Mouse (Mus musculus) spleen, adult 10 weeks (tissue): Measurements from ENCODE around the gene Dgcr6. TPM values are rescaled to one million over a fixed set of nuclear protein-coding genes. Genes with fewer than 3 reads are reported as not detected.

Source experiments
- polyA plus RNA-seq: library from polyadenylated mRNA; stranded (reverse); fragments of 350-450 nt; fragmentation: Illumina TruSeq; extraction: RNeasy Lipid Tissue Mini Kit (QIAGEN cat#74804); gene quantifications from one replicate; pipeline ENCODE4 v1.2.3, GENCODE M21; 2015; ENCODE audit warnings: low replicate concordance; ENCODE audit not compliant: insufficient read depth

Gene Dgcr6
- 9.5 TPM for polyA plus RNA-seq

GRCm38 (mm10) chr16:18052731-18053202, at the start of gene Dgcr6:
Dgcr6 (plus strand) TSS chr16:18052860.

Other genes with a start within 250 kb of the Dgcr6 start
- not detected for gene B830017H08Rik, start 219.7 kb upstream of the Dgcr6 start, polyA plus RNA-seq
- 6.8 TPM for gene Car15, start 214.5 kb upstream of the Dgcr6 start, polyA plus RNA-seq
- 1.1 TPM for gene Gm20518, start 161.2 kb upstream of the Dgcr6 start, polyA plus RNA-seq
- not detected for gene Tssk1, start 158.6 kb upstream of the Dgcr6 start, polyA plus RNA-seq
- 28.6 TPM for gene Dgcr2, start 154.3 kb upstream of the Dgcr6 start, polyA plus RNA-seq
- not detected for gene Tssk2, start 154.2 kb upstream of the Dgcr6 start, polyA plus RNA-seq
- gene Ess2, start 141.5 kb upstream of the Dgcr6 start, polyA plus RNA-seq, result 26.0 TPM
- not detected for gene Gsc2, start 137.8 kb upstream of the Dgcr6 start, polyA plus RNA-seq
- 34.9 TPM for gene Slc25a1, start 124.6 kb upstream of the Dgcr6 start, polyA plus RNA-seq
- not detected for gene Vpreb2, start 72.4 kb upstream of the Dgcr6 start, polyA plus RNA-seq
- 4.4 TPM for gene Prodh, start 37.3 kb downstream of the Dgcr6 start, polyA plus RNA-seq
- gene Rtn4r, start 74.8 kb downstream of the Dgcr6 start, polyA plus RNA-seq, result 0.51 TPM
- not detected for gene Ccdc188, start 165.0 kb downstream of the Dgcr6 start, polyA plus RNA-seq
- gene Zdhhc8, start 182.3 kb downstream of the Dgcr6 start, polyA plus RNA-seq, result 3.0 TPM
- gene Trmt2a, start 195.8 kb downstream of the Dgcr6 start, polyA plus RNA-seq, result 144 TPM
- gene Ranbp1, start 195.9 kb downstream of the Dgcr6 start, polyA plus RNA-seq, result 130 TPM
- gene Gm49776, start 205.5 kb downstream of the Dgcr6 start, polyA plus RNA-seq, result not detected
- 37.6 TPM for gene Dgcr8, start 236.4 kb downstream of the Dgcr6 start, polyA plus RNA-seq